Mouse (Mus musculus) bone marrow, adult 2 months (tissue): Measurements from ENCODE around the gene Pla2g1b.
"Not testable (repeated sequence)": the region's sequence is repeated elsewhere in the genome, so short reads cannot be mapped to it uniquely, and the experiment has no call there.

Source experiments
- CTCF ChIP-seq: fragments of 200-500 bp; IDR thresholded peaks from 2 replicates; pipeline ENCODE4 v1.5.1; 2011; ENCODE audit warnings: low read length, control low read depth; ENCODE audit not compliant: control insufficient read depth, insufficient read depth
- POLR2A ChIP-seq: fragments of 200-500 bp; IDR thresholded peaks from 2 replicates; pipeline ENCODE4 v1.6.1; 2011; ENCODE audit warnings: low read depth, mild to moderate bottlenecking, control low read depth, low read length, borderline replicate concordance; ENCODE audit not compliant: control insufficient read depth

- TF ChIP-seq POLR2A, CTCF: not testable (repeated sequence)
Observed at GRCm38 (mm10) chr5:115505617-115506016, 39.6 kb downstream of the Pla2g1b start.
